Mouse (Mus musculus): Measurements from ENCODE around the gene Myh9. TPM values are rescaled to one million over a fixed set of nuclear protein-coding genes. Genes with fewer than 3 reads are reported as not detected.

Myh9 gene
- polyA plus RNA-seq, 1 experiment from 2014 or later = 14.8 TPM

- Histone ChIP-seq H3K9ac (replicated peaks; ENCODE audit: low read length) (no peak overlapping the region), H3K9me3 (ENCODE audit: control insufficient read depth, low read length) (no peaks in the 10 kb centered on the region), H3K4me3 (replicated peaks; ENCODE audit: low read depth, low read length) (no peak overlapping the region), H3K36me3 (ENCODE audit: control insufficient read depth, insufficient read depth, low read length) (no peaks in the 10 kb centered on the region), H3K4me2 (ENCODE audit: low read length) (no peak overlapping the region), H3K27me3 (ENCODE audit: control insufficient read depth, insufficient read depth, low read length) (0 out of 2 replicates have a peak, but pooled peaks cover 2% of the 10 kb centered on the region), H3K4me1 (ENCODE audit: control insufficient read depth, insufficient read depth, low read length) (peaks cover 20% of the 10 kb centered on the region), H3K27ac (replicated peaks; ENCODE audit: low read depth, low read length) (no peak overlapping the region)
- 59% methylated on average over 9 of the region's 9 CpGs for WGBS
- no peak for DNase-seq
- ATAC-seq (ENCODE audit: low FRiP score, low TSS enrichment) = no peak
Observed at GRCm38 (mm10) chr15:77835930-77836653, 5.9 kb downstream of the Myh9 start.

- Histone ChIP-seq H3K27me3 (ENCODE audit: control insufficient read depth, insufficient read depth, low read length) (no peaks in the 10 kb centered on the region), H3K36me3 (ENCODE audit: control insufficient read depth, insufficient read depth, low read length) (no peaks in the 10 kb centered on the region), H3K4me3 (replicated peaks; ENCODE audit: low read depth, low read length) (no peak overlapping the region), H3K9ac (replicated peaks; ENCODE audit: low read length) (no peak overlapping the region), H3K9me3 (ENCODE audit: control insufficient read depth, low read length) (no peaks in the 10 kb centered on the region), H3K4me2 (ENCODE audit: low read length) (no peak overlapping the region), H3K27ac (replicated peaks; ENCODE audit: low read depth, low read length) (no peak overlapping the region), H3K4me1 (ENCODE audit: control insufficient read depth, insufficient read depth, low read length) (peaks cover 6% of the 10 kb centered on the region; the same call in 1 of the 2 replicates)
- ATAC-seq (ENCODE audit: low FRiP score, low TSS enrichment) (no peak), DNase-seq (no peak)
- WGBS = 78% methylated on average over 15 of the region's 15 CpGs
Observed at GRCm38 (mm10) chr15:77834336-77835268, 7.4 kb downstream of the Myh9 start.

GRCm38 (mm10) chr15:77833731-77834130 lies 8.2 kb downstream of the Myh9 start:
- H3K9ac ChIP-seq (replicated peaks; ENCODE audit: low read length) = no peak overlapping the region
- DNase-seq = no peak
- peaks cover 3% of the 10 kb centered on the region; the same call in 1 of the 2 replicates for H3K4me1 ChIP-seq (ENCODE audit: control insufficient read depth, insufficient read depth, low read length)
- H3K9me3 ChIP-seq (ENCODE audit: control insufficient read depth, low read length) = no peaks in the 10 kb centered on the region
- no peaks in the 10 kb centered on the region for H3K36me3 ChIP-seq (ENCODE audit: control insufficient read depth, insufficient read depth, low read length)
- H3K27ac ChIP-seq (replicated peaks; ENCODE audit: low read depth, low read length) = no peak overlapping the region
- H3K4me3 ChIP-seq (replicated peaks; ENCODE audit: low read depth, low read length) = no peak overlapping the region
- H3K4me2 ChIP-seq (ENCODE audit: low read length) = no peak overlapping the region
- 93% methylated on average over 6 of the region's 6 CpGs for WGBS
- no peak for ATAC-seq (ENCODE audit: low FRiP score, low TSS enrichment)
- H3K27me3 ChIP-seq (ENCODE audit: control insufficient read depth, insufficient read depth, low read length) = no peaks in the 10 kb centered on the region

- no peaks in the 10 kb centered on the region for H3K36me3 ChIP-seq (ENCODE audit: control insufficient read depth, insufficient read depth, low read length)
- no peak overlapping the region for H3K4me2 ChIP-seq (ENCODE audit: low read length)
- H3K9me3 ChIP-seq (ENCODE audit: control insufficient read depth, low read length) = no peaks in the 10 kb centered on the region
- ATAC-seq (ENCODE audit: low FRiP score, low TSS enrichment) (no peak), DNase-seq (no peak)
- H3K27ac ChIP-seq (replicated peaks; ENCODE audit: low read depth, low read length) = no peak overlapping the region
- no peak overlapping the region for H3K9ac ChIP-seq (replicated peaks; ENCODE audit: low read length)
- H3K4me3 ChIP-seq (replicated peaks; ENCODE audit: low read depth, low read length) = no peak overlapping the region
- no peaks in the 10 kb centered on the region for H3K4me1 ChIP-seq (ENCODE audit: control insufficient read depth, insufficient read depth, low read length)
- no peaks in the 10 kb centered on the region for H3K27me3 ChIP-seq (ENCODE audit: control insufficient read depth, insufficient read depth, low read length)
Observed at GRCm38 (mm10) chr15:77833083-77833482, 8.9 kb downstream of the Myh9 start.

- H3K4me3 ChIP-seq (replicated peaks; ENCODE audit: low read depth, low read length) = no peak overlapping the region
- no peaks in the 10 kb centered on the region for H3K27me3 ChIP-seq (ENCODE audit: control insufficient read depth, insufficient read depth, low read length)
- H3K4me1 ChIP-seq (ENCODE audit: control insufficient read depth, insufficient read depth, low read length) = 0 out of 2 replicates have a peak, but pooled peaks cover under 1% of the 10 kb centered on the region
- WGBS = 87% methylated on average over 7 of the region's 7 CpGs
- no peak overlapping the region for H3K27ac ChIP-seq (replicated peaks; ENCODE audit: low read depth, low read length)
- no peak overlapping the region for H3K9ac ChIP-seq (replicated peaks; ENCODE audit: low read length)
- ATAC-seq (ENCODE audit: low FRiP score, low TSS enrichment) = no peak
- DNase-seq = no peak
- no peaks in the 10 kb centered on the region for H3K9me3 ChIP-seq (ENCODE audit: control insufficient read depth, low read length)
- no peak overlapping the region for H3K4me2 ChIP-seq (ENCODE audit: low read length)
- H3K36me3 ChIP-seq (ENCODE audit: control insufficient read depth, insufficient read depth, low read length) = no peaks in the 10 kb centered on the region
Observed at GRCm38 (mm10) chr15:77832458-77832904, 9.5 kb downstream of the Myh9 start.

GRCm38 (mm10) chr15:77831754-77832457 lies 10.1 kb downstream of the Myh9 start:
- Histone ChIP-seq H3K9ac (replicated peaks; ENCODE audit: low read length) (no peak overlapping the region), H3K4me2 (ENCODE audit: low read length) (no peak overlapping the region), H3K4me3 (replicated peaks; ENCODE audit: low read depth, low read length) (no peak overlapping the region), H3K9me3 (ENCODE audit: control insufficient read depth, low read length) (no peaks in the 10 kb centered on the region), H3K4me1 (ENCODE audit: control insufficient read depth, insufficient read depth, low read length) (0 out of 2 replicates have a peak, but pooled peaks cover 6% of the 10 kb centered on the region), H3K27me3 (ENCODE audit: control insufficient read depth, insufficient read depth, low read length) (no peaks in the 10 kb centered on the region), H3K27ac (replicated peaks; ENCODE audit: low read depth, low read length) (no peak overlapping the region), H3K36me3 (ENCODE audit: control insufficient read depth, insufficient read depth, low read length) (no peaks in the 10 kb centered on the region)
- WGBS = 91% methylated on average over 8 of the region's 8 CpGs
- ATAC-seq (ENCODE audit: low FRiP score, low TSS enrichment) = no peak
- DNase-seq = no peak

- 95% methylated on average over 2 of the region's 2 CpGs for WGBS
- Histone ChIP-seq H3K9me3 (ENCODE audit: control insufficient read depth, low read length) (no peaks in the 10 kb centered on the region), H3K4me2 (ENCODE audit: low read length) (no peak overlapping the region), H3K27me3 (ENCODE audit: control insufficient read depth, insufficient read depth, low read length) (no peaks in the 10 kb centered on the region), H3K4me1 (ENCODE audit: control insufficient read depth, insufficient read depth, low read length) (0 out of 2 replicates have a peak, but pooled peaks cover 6% of the 10 kb centered on the region), H3K36me3 (ENCODE audit: control insufficient read depth, insufficient read depth, low read length) (no peaks in the 10 kb centered on the region), H3K27ac (replicated peaks; ENCODE audit: low read depth, low read length) (no peak overlapping the region), H3K9ac (replicated peaks; ENCODE audit: low read length) (no peak overlapping the region), H3K4me3 (replicated peaks; ENCODE audit: low read depth, low read length) (no peak overlapping the region)
- DNase-seq (no peak), ATAC-seq (ENCODE audit: low FRiP score, low TSS enrichment) (no peak)
Observed at GRCm38 (mm10) chr15:77831138-77831579, 10.8 kb downstream of the Myh9 start.

- ATAC-seq (ENCODE audit: low FRiP score, low TSS enrichment) (no peak), DNase-seq (no peak)
- Histone ChIP-seq H3K36me3 (ENCODE audit: control insufficient read depth, insufficient read depth, low read length) (no peaks in the 10 kb centered on the region), H3K9me3 (ENCODE audit: control insufficient read depth, low read length) (no peaks in the 10 kb centered on the region), H3K27me3 (ENCODE audit: control insufficient read depth, insufficient read depth, low read length) (no peaks in the 10 kb centered on the region), H3K27ac (replicated peaks; ENCODE audit: low read depth, low read length) (no peak overlapping the region), H3K9ac (replicated peaks; ENCODE audit: low read length) (no peak overlapping the region), H3K4me2 (ENCODE audit: low read length) (no peak overlapping the region), H3K4me1 (ENCODE audit: control insufficient read depth, insufficient read depth, low read length) (0 out of 2 replicates have a peak, but pooled peaks cover 6% of the 10 kb centered on the region), H3K4me3 (replicated peaks; ENCODE audit: low read depth, low read length) (no peak overlapping the region)
- WGBS = 91% methylated on average over 5 of the region's 5 CpGs
Observed at GRCm38 (mm10) chr15:77830481-77831137, 11.4 kb downstream of the Myh9 start.
